Mouse (Mus musculus) liver, embryonic 14.5 days (tissue): ENCODE measurements around the gene Bbs4.

Source experiments
- CTCF ChIP-seq: IDR thresholded peaks from 2 replicates; pipeline ENCODE4 v1.5.1; 2016; ENCODE audit warnings: antibody characterized with exemption, low read depth, control low read depth
- EP300 ChIP-seq: IDR thresholded peaks from 2 replicates; pipeline ENCODE4 v1.6.1; 2016; ENCODE audit warnings: antibody characterized with exemption, low read depth

DNA sequence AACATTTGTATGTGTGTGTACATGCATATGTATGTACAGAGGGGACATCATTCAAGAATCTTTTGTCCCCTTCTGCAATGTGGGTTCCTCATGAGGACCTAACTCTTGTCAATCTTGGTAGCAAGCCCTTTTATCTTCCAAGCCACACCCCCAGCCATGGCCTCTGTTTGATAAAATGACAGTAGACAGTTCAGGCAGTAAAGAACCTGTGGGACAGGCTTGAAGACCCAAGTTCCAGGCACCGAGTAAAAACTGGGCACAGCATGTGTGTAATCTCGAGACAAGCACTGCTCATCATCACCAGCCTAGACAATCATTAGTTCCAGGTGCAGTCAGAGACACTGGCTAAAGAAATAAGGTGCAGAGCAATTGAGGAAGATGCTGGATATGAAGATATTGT lies 7.1 kb downstream of the Bbs4 start:
- TF ChIP-seq CTCF (no peak), EP300 (no peak)
